19 mouse cellular contexts compared by ENCODE assay signal in the genomic region with DNA sequence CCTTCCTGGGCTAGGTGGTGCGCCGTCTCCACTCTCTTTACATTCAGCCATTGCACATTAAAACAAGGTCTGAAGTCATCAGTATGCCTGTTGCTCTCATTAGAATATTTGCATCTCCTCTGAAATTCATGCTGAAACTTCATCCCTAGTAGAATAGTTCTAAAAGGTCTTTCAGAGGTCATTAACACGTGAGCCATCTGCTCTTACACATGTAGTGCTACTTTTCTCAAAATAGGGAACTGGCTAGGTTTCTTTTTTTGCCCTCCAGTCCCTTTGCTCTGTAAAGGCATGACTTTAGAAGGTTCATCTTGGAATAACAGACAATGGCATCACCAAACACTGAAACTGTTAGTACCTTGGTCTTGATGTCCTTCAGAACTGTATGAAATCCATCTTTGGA.
DNase-seq lines count a peak whose midpoint lies in the region; ATAC-seq and TF ChIP-seq lines count a peak whose summit lies in the region.
"Had no signal": no experiment of that assay in that cellular context is flagged by ENCODE, and none has a peak within 500 bp of the region (broad histone marks: within the 10 kb centered on the region; RNA-seq: fewer than 3 reads in every experiment).

No protein-coding gene starts in this region.

- no peaks in the 10 kb centered on the region for H3K9me3 ChIP-seq in CH12.LX (replicated peaks; ENCODE audit: low read length)
- H3K9me3 ChIP-seq in forebrain, embryonic 12.5 days, result no peaks in the 10 kb centered on the region
- H3K9me3 ChIP-seq: embryonic facial prominence, embryonic 10.5 days; embryonic facial prominence, embryonic 12.5 days had no signal

- 79% methylated on average over 3 of the region's 3 CpGs for WGBS in forebrain, embryonic 12.5 days

- H3K9ac ChIP-seq in CH12.LX (ENCODE audit: insufficient read depth, low read depth), result no peak overlapping the region
- no peak overlapping the region for H3K9ac ChIP-seq in forebrain, embryonic 12.5 days
- H3K9ac ChIP-seq: embryonic facial prominence, embryonic 12.5 days had no signal

- H3K79me2 ChIP-seq in CH12.LX (replicated peaks; ENCODE audit: control insufficient read depth, extremely low read depth, insufficient read depth, poor library complexity, severe bottlenecking), result no peaks in the 10 kb centered on the region

- DNase-seq in A20 (ENCODE audit: low read depth, low spot score), result peak; percentile 67
- DNase-seq in CH12.LX (ENCODE audit: extremely low read depth), result no peak
- DNase-seq in adrenal gland, postnatal 14 days, result no peak
- DNase-seq: adrenal gland, adult 2 months; adrenal gland, postnatal 10 days; adrenal gland, postnatal 36 days; B cell, adult 2 months; cerebellum, adult 11-12 months; cerebellum, adult 2 months; cerebellum, adult 9-10 months; cerebellum, postnatal 10 days; cerebellum, postnatal 25 days had no signal

- dilution Hi-C loops in CH12.LX (cut with MboI; ENCODE audit: extremely low pct_ligation_motif_present, extremely low pct_unique_long_range_greater_than_20kb, low sequenced_read_pairs), result no loop called here

- no peaks in the 10 kb centered on the region for H3K27me3 ChIP-seq in CH12.LX (replicated peaks)
- no peaks in the 10 kb centered on the region for H3K27me3 ChIP-seq in forebrain, embryonic 12.5 days
- H3K27me3 ChIP-seq: embryonic facial prominence, embryonic 12.5 days had no signal

- no peaks in the 10 kb centered on the region for H3K36me3 ChIP-seq in CH12.LX (replicated peaks in 1 of 2; ENCODE audit: control insufficient read depth in 1 of 2, insufficient read depth in 1 of 2, low read length in 1 of 2)
- H3K36me3 ChIP-seq in forebrain, embryonic 12.5 days (replicated peaks), result no peaks in the 10 kb centered on the region
- H3K36me3 ChIP-seq: embryonic facial prominence, embryonic 10.5 days; embryonic facial prominence, embryonic 12.5 days had no signal

- ATAC-seq in megakaryocyte, adult 5-6 weeks (ENCODE audit: poor library complexity, severe bottlenecking), result 0 out of 2 replicates have a peak, but pooled peaks have one; percentile 43
- no peak for ATAC-seq in forebrain, embryonic 12.5 days (ENCODE audit: low FRiP score)
- ATAC-seq: CD4-positive, CD25-positive, alpha-beta regulatory T cell, adult 4 months; forebrain, embryonic 14.5 days; forebrain, embryonic 16.5 days had no signal

- TF ChIP-seq POLR2A in CH12.LX (IDR thresholded peaks at IDR 0.05; ENCODE audit: low read depth, low read length), result no peak

- in situ Hi-C loops in CH12.LX (cut with MboI; ENCODE audit: low pct_ligation_motif_present, low pct_unique_long_range_greater_than_20kb, low sequenced_read_pairs), result no loop called here

- H3K4me2 ChIP-seq in CH12.LX (ENCODE audit: insufficient read depth, low read depth, poor library complexity, severe bottlenecking), result no peak overlapping the region
- no peak overlapping the region for H3K4me2 ChIP-seq in forebrain, embryonic 12.5 days
- H3K4me2 ChIP-seq: embryonic facial prominence, embryonic 12.5 days had no signal

- TF ChIP-seq EP300 in CH12.LX (IDR thresholded peaks at IDR 0.05; ENCODE audit: low read length), result no peak

- no peak for TF ChIP-seq RAD21 in CH12.LX (IDR thresholded peaks at IDR 0.05; ENCODE audit: low read depth, low read length)

- no peak for TF ChIP-seq CTCF in CH12.LX (conservative IDR thresholded peaks at IDR 0.05 in 1 of 2, IDR thresholded peaks at IDR 0.05 in 1 of 2; ENCODE audit: low read depth in 2 of 2, low read length in 2 of 2)

- no peaks in the 10 kb centered on the region for H3K4me1 ChIP-seq in CH12.LX (ENCODE audit: control insufficient read depth in 1 of 2, insufficient read depth in 2 of 2)
- no peaks in the 10 kb centered on the region for H3K4me1 ChIP-seq in forebrain, embryonic 12.5 days
- H3K4me1 ChIP-seq: embryonic facial prominence, embryonic 10.5 days; embryonic facial prominence, embryonic 12.5 days had no signal

- H3K27ac ChIP-seq in CH12.LX (ENCODE audit: insufficient read depth, low read depth), result no peak overlapping the region
- H3K27ac ChIP-seq in forebrain, embryonic 12.5 days, result no peak overlapping the region
- H3K27ac ChIP-seq: embryonic facial prominence, embryonic 10.5 days; embryonic facial prominence, embryonic 12.5 days had no signal

- no peak overlapping the region for H3K4me3 ChIP-seq in CH12.LX (replicated peaks in 1 of 3; ENCODE audit: low read depth in 2 of 3, low read length in 2 of 3, poor library complexity in 1 of 3)
- no peak overlapping the region for H3K4me3 ChIP-seq in forebrain, embryonic 12.5 days (replicated peaks)
- H3K4me3 ChIP-seq: embryonic facial prominence, embryonic 10.5 days; embryonic facial prominence, embryonic 12.5 days had no signal

TF ChIP-seq in CH12.LX, 34 proteins besides CTCF, POLR2A, EP300 and RAD21:
- TF ChIP-seq KAT2A (IDR thresholded peaks at IDR 0.05; ENCODE audit: insufficient replicate concordance, low read length), result no peak
- no peak for TF ChIP-seq ZMIZ1 (IDR thresholded peaks at IDR 0.05; ENCODE audit: low read depth, low read length)
- peak; percentile 76 for TF ChIP-seq BHLHE40 (IDR thresholded peaks at IDR 0.05; ENCODE audit: low read depth, low read length)
